Mouse (Mus musculus) B cell, adult 67 days (primary cell): Measurements from ENCODE around the gene Hmgcll1. TPM values are rescaled to one million over a fixed set of nuclear protein-coding genes. Genes with fewer than 3 reads are reported as not detected.

Source experiments
- total RNA-seq, 2 experiments: library from RNA; stranded (reverse); gene quantifications; 4 replicates each; pipeline ENCODE4 v1.2.4; 2023

The Hmgcll1 gene
- total RNA-seq: 1 to 10 TPM in 1 of 2 experiments, under 1 TPM in 1; 0.64 to 1.1 TPM

DNA sequence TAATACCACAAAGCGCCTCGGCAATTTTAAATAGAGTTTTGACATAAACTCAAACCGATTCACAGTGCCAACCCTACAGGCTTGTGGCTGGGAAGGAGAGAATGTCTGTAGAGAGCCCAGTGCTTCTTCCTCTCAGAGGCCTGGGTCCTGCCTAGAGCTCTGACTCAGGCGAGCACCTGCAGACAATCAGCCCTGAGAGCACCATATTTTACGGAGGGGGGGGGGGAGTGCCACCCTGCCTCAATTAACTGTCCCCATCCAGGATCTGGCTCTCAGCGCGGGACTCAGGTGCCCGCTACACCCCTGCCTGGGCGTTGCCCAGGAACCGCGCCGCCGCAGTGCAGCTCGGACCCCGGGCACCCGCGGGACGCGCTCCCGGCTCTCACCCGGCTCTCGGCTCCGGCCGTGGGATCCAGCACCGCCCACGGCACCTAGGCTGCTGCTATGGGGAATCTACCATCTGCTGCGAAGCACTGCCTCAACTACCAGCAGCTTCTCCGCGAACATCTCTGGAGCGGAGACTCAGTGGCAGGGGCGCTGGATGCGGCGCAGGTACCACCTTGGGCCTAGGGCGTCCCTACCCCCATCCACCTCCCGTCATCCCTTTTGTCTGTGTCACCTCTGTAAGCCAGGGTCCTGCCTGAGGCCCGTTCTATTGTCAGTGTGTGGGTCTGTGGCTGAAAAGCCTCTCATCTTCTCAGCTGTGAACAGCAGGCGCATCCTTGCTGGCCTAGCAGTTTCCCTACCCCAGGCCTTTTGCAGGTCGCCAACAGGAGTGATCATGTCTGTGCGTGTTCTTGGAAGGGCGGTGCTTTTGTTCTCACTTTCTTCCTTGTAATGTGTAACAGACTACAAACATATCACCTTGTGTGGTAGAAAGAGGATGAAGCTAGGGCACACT, at the start of gene Hmgcll1:
Gene Hmgcll1 (plus strand): TSS at position 225 of the 901 bp plus-strand sequence.

Other genes starting within 250 kb of the Hmgcll1 start
- not detected for gene Bmp5, start 239.5 kb upstream of the Hmgcll1 start, total RNA-seq
- gene Gfral, start 198.8 kb downstream of the Hmgcll1 start, total RNA-seq: not detected